In genomic region chr4:130376675-130377074, GRCm38 (mm10) we compare ENCODE assay signal across 1 mouse cellular context.
TF ChIP-seq lines count a peak whose summit lies in the region.

No protein-coding gene starts in this region.

TF ChIP-seq in CH12.LX, 34 proteins besides CTCF, POLR2A, EP300 and RAD21 (continued from another document):
- TF ChIP-seq BHLHE40 (IDR thresholded peaks at IDR 0.05; ENCODE audit: low read depth, low read length): no peak
